Mouse (Mus musculus) skeletal muscle tissue, adult 2 months (tissue): ENCODE data around the gene Mettl23.

Source experiments
- DNase-seq: peaks from one replicate; pipeline ENCODE4 v3.0.0-alpha.2; 2012; ENCODE audit warnings: low read depth, low spot score

Gene Mettl23

DNA sequence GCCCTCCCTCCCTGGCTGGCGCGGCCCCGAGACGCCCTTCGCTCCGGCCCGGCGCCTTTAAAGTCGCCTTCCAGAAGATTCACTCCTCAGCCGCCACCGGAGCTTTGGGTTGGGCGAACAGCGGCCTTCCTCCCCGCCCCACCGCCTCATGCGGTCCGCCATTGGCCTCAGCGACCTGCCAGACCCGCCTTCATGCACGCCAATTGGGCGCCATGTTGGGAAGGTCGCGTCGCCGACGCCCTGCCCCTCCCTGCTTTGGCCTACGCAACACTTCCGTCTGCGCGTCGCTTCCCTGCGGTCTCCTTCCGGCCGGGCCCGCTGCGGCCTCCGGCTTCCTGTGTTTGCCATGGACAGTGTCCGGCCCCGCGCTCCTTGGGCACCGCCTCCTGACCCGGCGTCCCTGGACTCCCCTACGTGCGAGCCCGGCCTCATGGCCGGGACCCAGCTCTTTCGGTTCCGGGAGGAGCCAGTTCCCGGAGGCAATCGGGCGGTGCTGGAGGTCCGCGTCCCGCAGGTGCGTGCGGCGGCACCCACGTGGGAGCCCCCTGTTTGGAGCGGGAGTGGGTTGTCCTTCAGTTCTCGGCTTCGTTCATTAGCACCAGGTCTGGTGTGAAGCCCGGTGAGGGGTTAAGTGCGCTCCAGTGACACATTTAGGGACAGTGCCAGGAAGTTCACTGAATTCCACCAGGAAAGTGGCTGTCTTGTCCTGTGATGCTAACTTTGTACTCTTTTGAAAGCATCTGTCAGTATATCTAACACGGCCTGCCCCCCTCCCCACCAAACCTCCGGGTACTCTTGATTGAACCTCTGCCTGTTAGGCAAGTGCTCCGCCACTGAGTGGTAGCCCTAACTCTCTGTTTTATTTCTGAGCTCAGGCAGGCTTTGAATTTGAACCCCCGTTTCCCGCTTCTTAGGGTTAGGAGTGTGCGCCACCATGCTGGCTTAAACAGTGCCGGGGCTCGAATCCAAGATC lies at the start of gene Mettl23, which contains the start of gene Jmjd6:
TSS of gene Mettl23 (plus strand) at position 18 of the 973 bp plus-strand sequence.
TSS of gene Jmjd6 (minus strand) at position 189 of the 973 bp plus-strand sequence.
- DNase-seq = peak; percentile 99

DNA sequence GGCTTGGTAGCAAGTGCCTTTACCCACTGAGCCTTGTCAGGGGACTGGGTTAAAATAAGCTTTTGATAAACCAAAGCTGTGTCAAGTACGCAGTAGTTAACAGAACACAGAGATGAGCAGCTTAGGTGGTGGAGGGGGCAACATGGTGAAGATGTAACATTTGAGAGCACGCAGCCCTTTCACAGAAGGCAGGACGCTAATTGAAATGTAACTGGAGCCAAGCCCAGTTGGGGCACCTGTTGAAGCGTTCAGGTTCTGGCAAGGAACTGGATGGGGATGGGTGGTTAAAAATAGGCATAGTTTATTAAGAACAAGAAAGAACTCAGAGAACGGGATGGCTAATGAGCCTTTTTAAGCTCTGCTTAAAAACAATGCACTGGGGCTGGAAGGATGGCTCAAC lies 43.7 kb upstream of the Mettl23 start:
- no peak for DNase-seq

DNA sequence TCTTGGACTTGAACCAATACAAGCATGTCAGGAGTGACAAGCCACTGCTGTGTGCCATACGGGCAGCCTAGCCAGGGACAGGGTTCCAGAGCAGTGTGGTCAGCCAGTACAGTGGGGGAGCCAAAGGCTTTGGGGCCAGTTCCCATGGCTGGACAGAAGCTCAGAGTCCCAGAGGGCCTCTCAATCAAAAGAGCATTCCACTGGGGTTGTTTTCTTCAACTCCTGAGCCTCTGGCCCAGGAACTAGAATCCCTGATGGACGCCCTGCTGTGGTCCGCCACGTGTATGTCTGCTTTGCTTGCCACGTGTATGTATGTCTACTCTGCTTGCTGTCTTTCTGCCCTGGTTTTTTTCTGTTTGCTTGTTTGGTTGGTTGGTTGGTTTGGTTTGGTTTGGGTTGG lies 42.0 kb upstream of the Mettl23 start:
- no peak for DNase-seq

DNA sequence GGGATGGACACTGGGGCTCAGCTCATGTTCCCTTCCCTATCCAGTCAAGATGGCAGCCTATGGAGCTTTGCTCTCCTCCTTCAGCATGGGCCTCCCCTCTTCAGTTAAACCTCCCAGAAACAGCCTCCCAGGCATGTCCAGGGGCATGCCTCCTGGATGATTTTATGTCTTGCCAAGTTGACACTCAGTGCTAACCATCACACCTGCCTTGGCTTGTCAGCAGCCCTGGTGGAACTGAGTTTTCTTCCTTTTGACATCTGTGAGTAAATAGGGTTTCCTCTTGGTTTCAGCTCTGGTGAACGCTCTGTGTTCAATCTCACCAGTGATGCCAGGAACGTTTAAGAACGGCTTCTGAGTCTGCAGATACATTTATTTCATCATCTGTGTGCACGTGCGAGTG lies 40.4 kb upstream of the Mettl23 start:
- DNase-seq = no peak

DNA sequence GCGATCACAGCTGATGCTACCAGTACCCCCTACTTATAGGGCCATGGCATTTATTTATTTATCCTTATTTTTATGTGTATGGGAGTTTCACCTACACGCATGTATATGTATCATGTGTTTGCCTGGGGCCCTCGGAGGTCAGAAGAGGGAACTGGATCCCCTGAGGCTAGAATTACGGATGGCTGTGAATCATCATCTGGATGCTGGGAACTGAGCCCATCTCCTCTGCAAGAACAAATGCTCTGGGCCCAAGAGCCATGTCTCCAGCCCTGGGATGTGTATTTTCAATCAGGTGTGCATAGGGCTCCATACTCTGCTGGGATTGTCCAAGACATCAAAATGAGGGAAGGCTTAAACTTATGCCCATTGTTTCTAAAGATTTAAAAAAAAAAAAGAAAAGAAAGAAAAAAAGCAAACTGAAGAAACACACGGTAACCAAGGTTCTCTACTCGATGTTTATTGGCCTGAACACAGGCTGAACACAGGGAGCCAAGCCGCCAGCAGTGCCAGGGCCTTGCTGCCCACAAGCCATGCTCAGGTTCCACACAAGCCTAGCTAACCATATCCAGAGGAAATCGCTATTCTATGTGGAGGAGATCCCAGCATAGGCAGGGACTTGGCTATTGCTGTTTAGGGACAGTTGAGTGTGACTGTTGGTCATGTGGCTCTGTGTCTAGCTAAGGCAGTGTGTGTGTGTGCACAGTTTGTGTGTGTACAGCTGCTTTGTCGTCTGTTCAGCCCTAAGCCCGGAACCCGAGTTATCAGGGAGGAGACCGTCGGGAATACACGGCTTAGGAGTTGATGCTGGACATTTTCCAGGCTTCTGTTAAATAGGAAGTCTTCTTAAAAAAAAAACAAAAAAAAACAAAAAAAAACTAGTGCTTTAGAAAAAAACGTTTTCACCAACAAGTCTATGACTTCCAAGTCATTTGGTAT lies 36.7 kb upstream of the Mettl23 start:
- DNase-seq = no peak

DNA sequence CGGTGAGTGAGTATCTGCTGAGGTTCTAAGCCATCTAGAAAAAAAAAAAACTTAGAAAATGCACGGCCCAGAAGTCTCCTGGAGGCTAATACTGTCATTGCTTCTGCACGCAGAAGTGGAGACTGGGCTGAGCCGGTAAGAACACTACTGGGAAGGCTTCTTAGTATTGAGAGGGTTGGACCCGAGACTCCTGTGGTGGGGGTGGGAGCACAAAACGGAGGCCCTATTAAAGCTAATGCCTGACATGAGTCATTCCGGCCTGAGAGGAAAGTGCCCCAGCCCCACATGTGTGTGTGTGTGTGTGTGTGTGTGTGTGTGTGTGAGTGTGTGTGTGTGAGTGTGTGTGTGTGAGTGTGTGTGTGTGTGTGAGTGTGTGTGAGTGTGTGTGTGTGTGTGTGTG lies 36.0 kb upstream of the Mettl23 start:
- DNase-seq = no peak

DNA sequence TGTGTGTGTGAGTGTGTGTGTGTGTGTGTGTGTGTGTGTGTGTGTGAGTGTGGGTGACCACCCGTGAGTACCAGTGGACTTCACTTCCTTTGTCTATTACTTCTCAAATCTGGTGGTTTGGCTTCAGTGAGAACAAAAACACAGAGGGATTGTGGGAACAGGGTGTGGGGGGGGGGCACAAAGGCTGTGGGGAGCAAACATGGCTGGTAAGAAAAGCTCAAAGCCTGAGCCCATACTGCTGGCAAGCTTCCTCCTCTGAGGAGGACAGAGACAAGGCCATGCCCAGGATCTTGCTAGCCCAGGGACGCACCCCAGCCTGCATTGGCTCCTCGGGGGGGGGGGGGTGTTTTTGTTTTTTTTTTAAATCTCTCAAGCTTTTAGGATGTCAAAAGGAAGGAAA lies 35.6 kb upstream of the Mettl23 start:
- DNase-seq = no peak

DNA sequence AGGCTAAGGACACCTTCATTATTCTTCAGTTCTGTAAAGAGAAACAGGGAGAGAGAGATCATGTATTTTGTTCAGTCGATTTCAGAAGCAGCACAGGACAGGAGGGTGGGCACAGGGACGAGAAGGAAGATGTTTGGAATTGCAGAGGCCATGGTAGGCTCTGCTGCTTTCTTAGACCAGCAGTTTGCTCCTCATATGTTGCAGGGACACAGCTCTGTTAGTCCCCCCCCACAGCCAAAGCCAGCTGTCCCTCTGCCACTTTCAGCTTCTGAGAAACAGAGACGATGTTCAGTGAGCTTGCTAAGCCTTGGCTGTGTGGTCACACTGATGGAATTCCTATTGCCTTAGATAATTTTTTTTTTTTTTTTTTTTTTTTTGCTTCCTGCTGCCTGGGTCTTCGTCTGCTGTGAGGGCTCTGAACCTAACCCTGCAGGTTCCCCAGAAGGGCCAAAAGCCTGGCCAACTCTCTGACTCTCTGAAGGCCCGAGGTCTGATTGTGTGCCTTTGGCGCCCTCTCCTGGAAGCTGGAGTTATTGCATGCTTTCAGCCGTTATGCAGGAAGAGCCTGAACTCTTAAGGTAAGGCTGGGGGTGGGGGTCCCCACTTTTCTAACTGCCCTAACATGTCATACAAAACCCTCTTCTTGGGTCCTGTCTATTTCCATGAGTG lies 35.0 kb upstream of the Mettl23 start:
- peak; percentile 89 for DNase-seq

DNA sequence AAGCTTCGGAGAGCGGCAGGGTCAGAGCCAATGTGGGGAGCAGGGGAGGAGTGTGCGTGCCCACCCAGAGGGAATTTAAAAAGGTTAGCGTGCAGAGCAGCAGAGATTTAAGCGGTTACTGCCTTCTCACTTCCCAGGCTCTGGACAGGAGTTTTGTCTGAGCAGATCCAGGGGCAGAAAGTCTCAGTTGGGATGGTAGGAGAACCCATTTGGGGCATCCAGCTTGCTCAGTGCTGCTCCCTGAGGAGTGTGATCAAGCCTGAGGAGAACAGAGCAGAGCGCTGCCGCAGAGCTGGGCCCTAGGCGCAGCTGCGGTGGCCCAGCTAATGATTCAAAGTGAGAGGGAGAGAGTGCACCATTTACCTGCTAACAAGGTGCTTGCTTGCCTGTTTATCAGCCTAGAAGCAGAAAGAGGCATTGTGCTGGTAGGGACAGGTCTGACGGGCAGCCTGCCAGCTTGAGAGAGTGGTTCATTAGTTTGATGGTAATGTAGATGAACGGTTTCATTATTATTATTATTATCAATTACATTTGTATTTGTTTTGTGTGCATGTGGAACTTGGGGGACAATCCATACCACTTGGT lies 34.2 kb upstream of the Mettl23 start:
- DNase-seq = no peak

DNA sequence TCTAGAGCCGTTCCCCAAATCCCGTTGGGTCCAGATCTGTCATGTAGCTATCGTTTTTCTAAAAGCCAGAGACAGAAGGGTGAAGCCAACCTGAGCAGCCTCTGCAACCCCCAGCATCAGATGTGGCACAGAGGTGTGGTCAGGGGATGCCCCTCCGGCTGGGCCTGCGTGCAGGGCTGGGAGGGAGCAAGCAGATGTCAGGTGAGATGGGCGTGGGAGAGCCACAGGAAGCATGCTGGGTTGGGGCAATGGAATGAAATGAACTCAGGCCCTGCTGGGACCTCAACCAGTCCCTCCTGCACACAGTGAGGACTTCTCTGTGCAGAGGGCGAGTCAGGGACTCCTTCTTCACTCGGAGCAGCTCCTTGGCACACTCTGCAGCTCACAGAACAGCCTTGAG lies 33.6 kb upstream of the Mettl23 start:
- no peak for DNase-seq

DNA sequence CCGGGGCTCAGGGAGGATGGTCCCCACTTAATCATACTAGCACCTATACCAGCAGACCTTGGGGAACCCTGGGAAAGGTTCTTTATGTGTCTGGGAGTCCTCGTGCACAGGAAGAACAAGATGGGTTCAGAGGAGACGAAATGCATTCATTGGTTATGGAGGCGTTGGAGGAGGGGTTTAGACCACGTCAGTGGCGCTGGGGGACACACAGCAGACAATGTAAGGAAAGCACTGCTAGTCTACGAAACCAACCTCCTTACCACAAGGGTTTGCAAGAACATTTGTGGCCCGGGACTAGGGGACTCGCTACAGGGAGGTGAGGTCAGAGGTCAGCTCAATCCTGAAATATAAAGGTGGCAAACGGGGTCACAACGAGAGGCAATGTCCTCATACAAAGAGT lies 32.5 kb upstream of the Mettl23 start:
- DNase-seq = no peak

DNA sequence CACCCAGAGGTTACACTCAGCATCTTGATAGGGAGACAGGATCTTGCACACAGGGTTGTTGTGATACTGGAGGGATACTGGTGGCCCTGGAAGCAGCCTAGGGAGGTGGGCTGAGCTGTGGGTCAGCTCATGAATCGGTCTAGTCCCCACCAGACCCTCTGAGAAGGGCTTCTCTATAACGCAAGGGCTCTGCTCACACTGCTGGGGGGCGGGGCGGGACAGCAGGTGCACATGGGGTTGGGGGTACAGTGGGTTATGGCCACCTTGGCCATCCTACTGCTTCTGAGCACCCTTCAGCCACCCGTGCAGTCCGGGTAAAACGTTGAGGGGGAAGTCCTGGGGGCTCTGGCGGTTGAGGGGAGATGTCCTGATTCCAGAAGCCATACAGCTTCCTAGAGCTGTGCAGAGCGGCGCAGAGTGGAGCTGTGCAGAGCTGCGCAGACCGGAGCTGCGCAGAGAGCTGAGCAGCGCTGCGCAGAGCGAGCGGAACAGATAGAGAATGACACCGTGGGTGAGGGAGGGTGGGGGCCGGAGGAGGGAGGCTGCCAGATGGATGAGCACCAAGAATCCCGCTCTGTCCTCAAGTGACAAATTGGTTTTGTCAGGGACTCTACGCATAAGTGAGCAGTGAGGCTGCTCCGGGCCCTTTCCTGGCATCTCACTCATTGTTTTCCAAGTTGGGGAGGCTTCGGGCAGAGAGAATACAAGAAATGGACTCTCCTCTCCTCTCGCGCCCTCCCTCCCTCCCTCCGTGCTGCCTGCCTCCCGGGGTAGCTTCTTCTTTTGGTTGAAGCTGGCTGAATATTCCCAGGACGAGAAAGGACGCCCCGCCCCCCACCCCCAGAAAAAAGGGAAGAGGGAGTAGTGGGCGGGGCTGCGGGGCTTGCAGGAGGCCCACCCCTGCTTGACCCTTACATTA lies 31.8 kb upstream of the Mettl23 start:
- DNase-seq = peak; percentile 50

DNA sequence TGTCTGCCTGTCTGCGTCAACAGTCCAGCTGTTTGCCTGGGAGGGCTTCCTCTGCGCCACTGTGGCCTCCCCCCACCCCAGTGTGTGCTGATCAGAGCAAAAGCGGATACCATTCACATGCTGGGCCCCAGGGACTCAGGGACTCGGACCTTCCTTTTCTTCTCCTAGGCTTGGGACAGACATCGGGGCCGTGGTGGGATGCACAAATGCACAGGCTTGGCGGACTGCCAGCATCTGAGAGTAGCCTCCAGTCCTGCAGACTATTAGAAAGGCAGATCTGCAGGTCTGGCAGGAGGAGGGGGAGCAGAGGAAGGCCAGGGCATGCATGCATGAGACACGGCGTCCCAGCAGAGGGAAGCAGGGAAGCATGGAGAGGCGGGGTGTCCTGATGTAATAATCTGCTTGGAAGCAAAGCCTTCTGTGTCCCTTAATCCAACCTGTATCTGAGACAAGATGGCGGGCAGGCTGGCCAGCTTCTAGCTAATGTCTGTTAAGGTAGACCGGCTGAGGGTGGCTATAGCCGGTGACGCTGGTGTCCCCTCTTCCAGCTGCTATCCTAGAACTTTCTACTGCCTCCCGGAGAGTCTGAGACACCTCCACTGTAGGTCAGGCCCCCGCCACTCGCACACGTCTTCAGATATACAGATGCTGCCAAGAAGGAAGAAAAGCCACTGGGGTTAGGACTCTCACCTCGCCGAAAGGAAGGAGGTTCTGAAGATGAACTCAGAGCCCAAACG lies 30.1 kb upstream of the Mettl23 start:
- DNase-seq = no peak

DNA sequence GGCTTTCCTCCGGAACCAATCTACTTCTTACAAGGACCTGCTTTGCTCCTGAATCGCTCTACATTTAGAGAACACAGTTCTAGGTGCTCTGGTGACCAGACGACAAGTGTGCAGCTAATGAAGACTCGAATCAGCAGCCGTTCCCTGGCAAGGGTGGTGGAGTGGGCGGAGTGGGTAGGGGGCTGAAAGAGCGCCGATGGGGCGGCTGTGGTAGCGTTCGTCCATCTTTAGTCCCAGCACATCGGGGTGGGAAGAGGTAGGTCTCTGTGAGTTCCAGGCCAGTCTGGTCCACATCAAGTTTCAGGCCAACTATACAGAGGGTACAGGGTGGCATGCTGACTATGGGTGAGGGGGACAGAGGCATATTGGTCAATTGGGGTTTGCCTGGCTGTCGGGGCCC lies 29.5 kb upstream of the Mettl23 start:
- DNase-seq = no peak

DNA sequence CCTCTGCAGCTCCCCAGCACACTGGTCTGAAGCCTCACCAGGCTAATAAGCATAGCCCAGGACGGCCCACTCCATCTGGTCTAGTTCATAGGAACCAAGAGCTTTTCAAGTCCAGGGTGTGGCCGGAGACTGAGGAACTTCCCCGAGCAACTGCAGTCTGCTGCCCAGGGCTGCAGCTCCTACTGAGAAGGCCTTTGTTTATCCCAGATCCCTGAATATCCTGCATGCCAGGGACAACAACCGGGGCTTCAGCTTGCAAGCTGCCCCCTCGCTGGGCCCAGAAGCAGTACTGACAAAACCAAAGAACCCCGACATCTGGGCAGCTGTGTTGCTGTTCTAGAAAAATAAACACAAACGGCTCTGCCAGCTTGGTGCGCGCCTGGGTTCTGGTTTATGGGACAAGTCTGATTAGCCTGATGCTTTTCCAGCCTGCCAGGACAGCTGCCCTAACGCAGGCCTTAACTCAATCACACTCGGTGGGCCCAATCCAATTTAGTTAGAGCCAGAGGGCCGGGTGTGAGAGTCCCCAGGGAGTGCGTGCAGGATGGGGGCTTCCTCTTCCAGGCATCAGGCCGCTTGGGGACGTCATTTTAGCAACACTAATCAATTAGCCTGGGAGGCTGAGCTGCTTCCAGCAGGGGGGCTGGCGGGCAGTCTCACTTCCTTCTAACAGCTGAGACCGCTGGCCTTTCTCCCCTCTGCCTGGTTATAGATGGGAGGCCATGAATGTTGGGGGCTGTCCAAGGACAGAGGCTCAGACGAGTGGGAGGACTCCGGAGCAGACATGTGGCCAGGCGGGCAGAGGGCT lies 28.8 kb upstream of the Mettl23 start:
- DNase-seq = peak; percentile 78

DNA sequence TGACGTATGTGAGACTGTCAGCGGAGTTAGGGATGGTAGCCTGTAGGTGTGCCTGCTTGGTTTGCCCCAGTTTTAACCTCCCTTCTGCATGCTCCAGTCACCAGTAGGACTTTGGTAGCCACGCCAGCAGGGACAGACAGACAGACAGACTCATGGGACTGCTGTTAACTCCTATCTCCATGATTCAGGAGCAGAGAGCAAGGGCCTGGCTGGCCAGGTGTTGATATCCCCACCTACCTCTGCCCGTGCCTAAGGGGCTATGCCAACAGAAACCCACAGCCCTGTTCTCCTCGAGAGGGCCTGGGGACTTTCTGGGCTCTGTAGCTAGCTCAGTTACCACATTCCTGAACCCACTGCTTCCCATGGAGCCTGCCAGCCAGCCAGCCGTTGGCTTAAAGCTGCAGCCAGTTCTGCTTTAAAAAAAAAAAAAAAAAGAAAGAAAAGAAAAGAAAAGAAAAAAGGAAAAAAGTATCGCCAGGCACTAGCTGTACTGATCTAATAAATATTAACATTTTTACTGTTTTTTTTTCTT lies 28.1 kb upstream of the Mettl23 start:
- no peak for DNase-seq

DNA sequence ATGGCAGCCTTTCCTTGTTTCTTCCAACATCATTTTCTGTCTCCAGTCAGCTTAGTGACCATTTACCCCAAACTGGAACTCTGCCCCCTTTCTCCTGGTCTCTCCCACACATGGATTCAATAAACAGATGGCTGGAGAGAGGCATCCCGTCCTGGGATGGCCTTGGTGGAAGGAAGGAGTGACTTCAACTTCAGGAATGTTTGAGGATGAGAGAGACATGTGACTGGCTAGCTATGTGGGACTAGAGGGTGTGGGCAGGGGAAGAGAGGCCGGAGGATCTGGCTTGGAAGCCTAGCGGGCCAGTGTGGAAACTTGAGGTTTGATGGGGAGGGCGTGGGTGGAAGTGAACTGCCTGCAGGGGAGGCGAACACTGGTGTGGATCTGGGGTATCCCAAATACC lies 26.3 kb upstream of the Mettl23 start:
- peak; percentile 89 for DNase-seq

DNA sequence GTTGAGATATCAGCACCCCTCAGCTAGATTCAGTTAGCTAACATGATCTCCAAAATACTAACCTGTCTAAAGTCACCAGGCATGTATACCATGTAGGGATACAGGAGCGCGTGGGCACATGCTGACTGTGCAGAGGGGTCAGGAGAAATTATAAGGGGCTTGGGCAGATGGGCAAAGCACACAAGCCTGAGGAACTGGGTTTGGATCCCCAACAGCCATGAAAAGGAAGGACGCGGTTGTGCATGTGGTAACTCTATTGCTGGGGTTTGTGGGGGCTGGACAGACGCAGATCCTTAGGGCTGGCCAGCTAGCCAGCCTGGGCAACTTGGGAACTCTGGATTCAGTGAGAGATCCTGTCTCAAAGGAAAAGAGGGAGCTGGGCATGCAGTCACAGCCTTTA lies 25.5 kb upstream of the Mettl23 start:
- DNase-seq = no peak
